Mouse (Mus musculus): ENCODE measurements at regions not wholly inside any gene's neighbourhood (a gene's known extent, or its start where the extent isn't known, plus 50 kb on each side); places are given as distances from the start of the nearest gene placed in this dataset.

GRCm38 (mm10) chr6:133904501-133904900, 50.9 kb upstream of the Kap start:
- peak; percentile 62 for DNase-seq

GRCm38 (mm10) chr6:133934667-133935066, 81.1 kb upstream of the Kap start:
- DNase-seq, result no peak

GRCm38 (mm10) chr6:133935671-133936070, 82.1 kb upstream of the Kap start:
- no peak for DNase-seq

GRCm38 (mm10) chr6:133959902-133960634, 75.4 kb upstream of the Etv6 start:
- no peak for DNase-seq

DNA sequence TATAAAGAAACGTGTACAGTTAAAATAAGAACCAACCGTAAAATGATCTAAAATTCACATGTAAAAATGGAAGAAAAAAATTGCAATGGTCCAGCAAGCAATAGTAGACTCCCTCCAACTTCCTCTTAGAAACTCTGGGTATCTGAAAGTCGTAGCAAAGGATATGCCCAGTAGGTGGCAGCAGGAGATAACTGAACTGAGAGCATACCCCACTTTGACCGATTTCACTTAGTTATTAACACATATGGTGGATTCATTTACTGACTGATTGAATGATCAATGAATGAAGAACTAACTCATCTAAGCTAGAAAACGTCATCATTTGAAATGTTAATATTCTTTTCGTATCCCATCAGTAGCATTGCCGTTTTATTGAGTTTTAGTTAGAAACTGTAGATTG, 74.8 kb upstream of the Etv6 start:
- DNase-seq, result peak; percentile 78

GRCm38 (mm10) chr6:133962641-133963040, 72.9 kb upstream of the Etv6 start:
- no peak for DNase-seq

DNA sequence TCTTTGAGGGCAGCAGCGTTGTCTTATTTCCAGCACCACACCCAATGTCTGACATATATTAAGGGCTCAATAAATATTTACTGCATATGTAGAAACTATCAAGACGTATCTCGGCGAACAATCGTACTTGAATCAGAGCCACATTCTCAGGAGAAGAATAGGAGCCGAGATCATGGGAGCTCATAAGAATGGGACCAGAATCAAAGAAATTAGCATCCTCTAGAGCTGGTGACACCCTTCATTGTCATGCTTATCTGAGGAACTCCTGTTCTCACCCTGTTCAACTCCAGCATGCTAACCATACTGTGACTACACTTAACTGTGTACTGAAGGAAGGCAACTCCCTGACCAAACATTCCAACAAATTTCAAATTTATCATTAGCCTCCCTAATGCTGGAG, 72.2 kb upstream of the Etv6 start:
- DNase-seq, result no peak

DNA sequence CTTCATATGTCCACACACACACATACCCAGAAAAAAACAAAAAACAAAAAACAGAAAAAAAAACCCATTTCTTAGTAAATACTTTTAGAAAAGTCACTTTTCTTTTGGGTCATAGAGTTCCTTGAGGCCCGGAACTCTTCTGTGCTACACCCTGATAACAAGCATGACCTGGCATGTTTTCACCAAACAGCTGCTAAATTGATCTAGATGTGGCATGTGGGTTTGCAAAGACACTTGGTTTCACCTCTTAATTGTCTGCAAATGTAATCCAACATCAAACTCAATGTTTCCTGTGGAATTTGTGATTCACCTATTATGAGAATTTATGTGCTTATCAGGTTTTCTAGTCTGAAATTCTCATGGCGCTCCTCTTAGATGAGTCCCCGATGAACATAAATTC, 68.2 kb upstream of the Etv6 start:
- DNase-seq, result no peak

- no peak for DNase-seq
Measured at GRCm38 (mm10) chr6:133972054-133972705, 63.3 kb upstream of the Etv6 start.

DNA sequence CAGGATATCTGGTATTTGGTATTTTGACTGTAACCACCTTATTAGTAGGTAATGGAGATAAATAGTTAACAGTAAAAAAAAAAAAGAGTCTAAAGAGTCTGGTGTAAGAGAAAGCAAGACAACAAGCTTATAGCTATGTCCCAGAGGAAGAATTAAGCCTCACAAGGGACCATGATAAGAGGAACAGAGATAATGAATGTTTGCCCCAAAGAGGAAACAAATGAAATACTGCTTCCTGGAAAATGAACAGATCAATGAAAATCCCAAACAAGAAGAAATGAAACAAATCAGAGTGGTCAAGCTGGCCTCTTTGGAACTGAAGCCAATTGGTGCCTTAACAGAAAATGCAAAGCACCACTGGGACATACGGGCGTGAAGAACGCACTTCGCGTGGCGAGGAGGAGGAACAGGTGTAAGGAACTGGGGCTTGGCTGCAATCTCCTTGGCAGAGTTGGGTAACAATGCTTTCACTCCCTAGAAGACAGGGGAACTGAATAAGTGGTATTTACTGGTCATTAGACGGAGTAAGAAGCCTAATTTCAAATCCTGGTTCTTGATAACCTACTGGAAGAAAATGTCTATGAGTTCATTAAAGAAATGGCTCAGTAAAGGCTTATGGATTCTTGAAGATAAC, 62.2 kb upstream of the Etv6 start:
- no peak for DNase-seq

GRCm38 (mm10) chr6:133975951-133976350, 59.5 kb upstream of the Etv6 start:
- DNase-seq, result no peak

DNA sequence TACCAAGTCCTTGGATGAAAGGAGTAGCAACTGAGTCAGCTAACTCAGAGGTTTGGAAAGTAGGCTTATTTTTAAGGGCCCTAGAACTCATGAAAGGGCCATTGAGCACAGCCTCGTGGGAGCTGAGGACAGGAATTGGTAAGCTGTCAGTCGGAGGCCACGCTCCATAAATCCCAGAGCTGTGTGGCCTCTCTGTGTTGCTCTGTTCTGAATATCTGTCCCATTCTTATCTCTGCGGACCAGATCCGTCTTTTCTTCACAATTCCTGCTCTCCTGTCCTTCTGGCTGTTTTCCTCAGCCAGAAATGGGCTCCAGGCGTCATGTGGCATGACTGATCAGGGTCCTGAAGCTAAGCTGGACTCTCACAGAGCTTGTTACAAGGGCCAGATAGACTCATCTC, 58.6 kb upstream of the Etv6 start:
- no peak for DNase-seq

- DNase-seq, result no peak
Measured at GRCm38 (mm10) chr6:133983804-133984514, 51.5 kb upstream of the Etv6 start.

DNA sequence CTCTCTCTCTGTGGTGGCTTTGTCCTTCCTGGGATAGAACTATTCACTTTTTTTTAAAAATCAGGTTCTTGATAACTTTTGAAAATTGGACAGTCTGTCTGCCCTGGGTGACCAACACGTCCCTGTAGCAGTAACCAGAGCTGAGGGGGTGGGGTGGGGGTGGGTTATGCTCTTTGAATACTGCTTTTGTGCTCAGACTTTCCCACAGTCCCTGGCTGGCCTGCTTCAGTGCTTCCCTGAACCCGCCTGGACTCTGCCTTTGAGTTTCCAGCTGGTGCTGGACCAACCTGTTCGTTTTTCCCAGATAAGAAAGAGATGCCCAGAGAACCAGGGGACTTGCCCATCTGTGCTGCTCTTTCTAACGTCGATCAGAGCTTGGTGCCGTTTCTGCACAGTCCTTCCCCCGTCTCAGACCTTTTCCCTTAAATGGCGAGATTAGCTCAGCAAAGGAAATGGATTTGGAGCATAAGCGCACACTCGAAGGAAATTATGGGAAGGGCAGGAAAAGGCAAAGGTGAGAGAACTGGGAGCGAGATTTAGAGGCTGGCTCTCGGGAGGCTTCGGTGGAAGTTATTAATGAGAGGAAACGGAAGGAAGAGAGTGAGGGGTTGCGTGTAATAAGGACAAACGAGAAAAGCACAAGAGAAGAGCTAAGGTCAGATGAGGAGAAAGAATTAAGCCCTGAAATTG, 50.7 kb upstream of the Etv6 start:
- DNase-seq, result peak; percentile 34

Data from embryo, embryonic 11 days (tissue).